Mouse (Mus musculus): ENCODE data around the gene Rps11. TPM values are rescaled to one million over a fixed set of nuclear protein-coding genes. Genes with fewer than 3 reads are reported as not detected.
"Not testable (repeated sequence)": the region's sequence is repeated elsewhere in the genome, so short reads cannot be mapped to it uniquely, and the experiment has no call there.

The Rps11 gene
- polyA plus RNA-seq, 1 experiment from 2014 or later = 808 TPM

GRCm38 (mm10) chr7:45131850-45132249 lies 7.6 kb upstream of the Rps11 start:
- no peak overlapping the region for H3K9ac ChIP-seq
- H3K9me3 ChIP-seq (replicated peaks) = no peaks in the 10 kb centered on the region
- H3K4me2 ChIP-seq = no peak overlapping the region
- 59% methylated on average over 11 of the region's 11 CpGs for WGBS
- H3K27me3 ChIP-seq = no peaks in the 10 kb centered on the region
- H3K36me3 ChIP-seq = peaks cover 7% of the 10 kb centered on the region
- no peak overlapping the region for H3K27ac ChIP-seq
- peaks cover 32% of the 10 kb centered on the region for H3K4me1 ChIP-seq (replicated peaks)
- ATAC-seq (replicated peaks; ENCODE audit: insufficient number of reproducible peaks, insufficient read depth, low FRiP score, low read depth) = no peak
- no peak overlapping the region for H3K4me3 ChIP-seq

- Histone ChIP-seq H3K4me1 (replicated peaks) (peaks cover 45% of the 10 kb centered on the region), H3K4me3 (peak overlapping the region; percentile 58), H3K27me3 (no peaks in the 10 kb centered on the region), H3K27ac (peak overlapping the region; percentile 90), H3K9me3 (replicated peaks) (no peaks in the 10 kb centered on the region), H3K36me3 (peaks cover 26% of the 10 kb centered on the region), H3K4me2 (peak overlapping the region; percentile 71), H3K9ac (peak overlapping the region; percentile 70)
- ATAC-seq (replicated peaks; ENCODE audit: insufficient number of reproducible peaks, insufficient read depth, low FRiP score, low read depth) = no peak
- WGBS = 65% methylated on average over 15 of the region's 15 CpGs
Observed at GRCm38 (mm10) chr7:45129776-45130512, 5.7 kb upstream of the Rps11 start.

GRCm38 (mm10) chr7:45129318-45129717 lies 5.1 kb upstream of the Rps11 start:
- WGBS = 1% methylated on average over 17 of the region's 17 CpGs
- Histone ChIP-seq H3K4me1 (replicated peaks) (peaks cover 43% of the 10 kb centered on the region), H3K36me3 (peaks cover 30% of the 10 kb centered on the region), H3K4me3 (peak overlapping the region; percentile 58), H3K27ac (peak overlapping the region; percentile 90), H3K9ac (peak overlapping the region; percentile 70), H3K27me3 (no peaks in the 10 kb centered on the region), H3K4me2 (peak overlapping the region; percentile 71), H3K9me3 (replicated peaks) (no peaks in the 10 kb centered on the region)
- ATAC-seq (replicated peaks; ENCODE audit: insufficient number of reproducible peaks, insufficient read depth, low FRiP score, low read depth) = peak; percentile 0; the same call in 1 of the 2 replicates

GRCm38 (mm10) chr7:45128624-45129246 lies 4.5 kb upstream of the Rps11 start, which contains the start of gene Rpl13a:
Gene Rpl13a, minus strand, starts transcription at chr7:45128761.
- H3K36me3 ChIP-seq = peaks cover 30% of the 10 kb centered on the region
- peak within 1 kb of the TSS; percentile 98 for H3K4me3 ChIP-seq
- H3K27me3 ChIP-seq = no peaks in the 10 kb centered on the region
- peaks cover 39% of the 10 kb centered on the region for H3K4me1 ChIP-seq (replicated peaks)
- H3K4me2 ChIP-seq = peak within 1 kb of the TSS; percentile 79
- H3K9me3 ChIP-seq (replicated peaks) = no peaks in the 10 kb centered on the region
- H3K27ac ChIP-seq = peak within 1 kb of the TSS; percentile 90
- under 1% methylated on average over 48 of the region's 48 CpGs for WGBS
- H3K9ac ChIP-seq = peak within 1 kb of the TSS; percentile 99
- peak; percentile 93 for ATAC-seq (replicated peaks; ENCODE audit: insufficient number of reproducible peaks, insufficient read depth, low FRiP score, low read depth)

- H3K4me1 ChIP-seq (replicated peaks) = peaks cover 44% of the 10 kb centered on the region
- peak overlapping the region; percentile 99 for H3K9ac ChIP-seq
- no peaks in the 10 kb centered on the region for H3K9me3 ChIP-seq (replicated peaks)
- H3K4me2 ChIP-seq = peak overlapping the region; percentile 79
- under 1% methylated on average over 6 of the region's 6 CpGs for WGBS
- peak overlapping the region; percentile 98 for H3K4me3 ChIP-seq
- no peak for ATAC-seq (replicated peaks; ENCODE audit: insufficient number of reproducible peaks, insufficient read depth, low FRiP score, low read depth)
- peaks cover 35% of the 10 kb centered on the region for H3K36me3 ChIP-seq
- peak overlapping the region; percentile 90 for H3K27ac ChIP-seq
- H3K27me3 ChIP-seq = no peaks in the 10 kb centered on the region
Observed at GRCm38 (mm10) chr7:45127700-45128224, 3.5 kb upstream of the Rps11 start.

GRCm38 (mm10) chr7:45126844-45127699 lies 2.8 kb upstream of the Rps11 start:
- no peak for ATAC-seq (replicated peaks; ENCODE audit: insufficient number of reproducible peaks, insufficient read depth, low FRiP score, low read depth)
- H3K9me3 ChIP-seq (replicated peaks) = no peaks in the 10 kb centered on the region
- WGBS = 23% methylated on average over 21 of the region's 21 CpGs
- no peaks in the 10 kb centered on the region for H3K27me3 ChIP-seq
- peaks cover 42% of the 10 kb centered on the region for H3K36me3 ChIP-seq
- peak overlapping the region; percentile 98 for H3K4me3 ChIP-seq
- H3K4me1 ChIP-seq (replicated peaks) = peaks cover 50% of the 10 kb centered on the region
- peak overlapping the region; percentile 99 for H3K9ac ChIP-seq
- peak overlapping the region; percentile 90 for H3K27ac ChIP-seq
- peak overlapping the region; percentile 79 for H3K4me2 ChIP-seq

- Histone ChIP-seq H3K36me3 (peaks cover 50% of the 10 kb centered on the region), H3K9ac (peak overlapping the region; percentile 99), H3K4me1 (replicated peaks) (peaks cover 58% of the 10 kb centered on the region), H3K27ac (peak overlapping the region; percentile 90), H3K4me3 (peak overlapping the region; percentile 98), H3K9me3 (replicated peaks) (no peaks in the 10 kb centered on the region), H3K4me2 (peak overlapping the region; percentile 79), H3K27me3 (no peaks in the 10 kb centered on the region)
- WGBS = 71% methylated on average over 17 of the region's 17 CpGs
- no peak for ATAC-seq (replicated peaks; ENCODE audit: insufficient number of reproducible peaks, insufficient read depth, low FRiP score, low read depth)
Observed at GRCm38 (mm10) chr7:45126147-45126843, 2.1 kb upstream of the Rps11 start.

DNA sequence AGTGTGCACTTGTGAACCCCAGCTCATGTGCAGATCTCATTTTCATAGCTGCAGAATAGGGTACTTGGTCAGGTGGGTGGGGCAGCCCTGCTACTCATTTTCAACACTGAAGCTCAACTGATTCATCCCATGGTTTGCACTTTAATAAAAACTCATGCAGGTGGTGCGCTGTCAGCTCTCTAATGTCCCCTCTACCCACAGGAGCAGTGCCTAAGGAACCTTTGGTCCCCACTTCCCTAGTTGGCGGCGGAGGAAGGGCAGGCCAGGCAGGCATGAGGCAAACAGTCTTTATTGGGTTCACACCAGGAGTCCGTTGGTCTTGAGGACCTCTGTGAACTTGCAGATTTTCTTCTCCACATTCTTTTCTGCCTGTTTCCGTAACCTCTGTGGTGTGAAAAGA lies 1.4 kb upstream of the Rps11 start:
- Histone ChIP-seq H3K27ac (peak overlapping the region; percentile 90), H3K4me2 (0 out of 2 replicates have a peak overlapping the region, but pooled peaks have one; percentile 79), H3K4me1 (replicated peaks) (peaks cover 60% of the 10 kb centered on the region), H3K4me3 (peak overlapping the region; percentile 1; the same call in 1 of the 2 replicates), H3K36me3 (peaks cover 56% of the 10 kb centered on the region)
- not testable (repeated sequence) for H3K27me3 ChIP-seq; H3K9me3 ChIP-seq (replicated peaks); ATAC-seq (replicated peaks; ENCODE audit: insufficient number of reproducible peaks, insufficient read depth, low FRiP score, low read depth); H3K9ac ChIP-seq
- 75% methylated on average over 5 of the region's 5 CpGs for WGBS

- ATAC-seq (replicated peaks; ENCODE audit: insufficient number of reproducible peaks, insufficient read depth, low FRiP score, low read depth) = no peak
Observed at GRCm38 (mm10) chr7:45125144-45125600, 933 bp upstream of the Rps11 start.

DNA sequence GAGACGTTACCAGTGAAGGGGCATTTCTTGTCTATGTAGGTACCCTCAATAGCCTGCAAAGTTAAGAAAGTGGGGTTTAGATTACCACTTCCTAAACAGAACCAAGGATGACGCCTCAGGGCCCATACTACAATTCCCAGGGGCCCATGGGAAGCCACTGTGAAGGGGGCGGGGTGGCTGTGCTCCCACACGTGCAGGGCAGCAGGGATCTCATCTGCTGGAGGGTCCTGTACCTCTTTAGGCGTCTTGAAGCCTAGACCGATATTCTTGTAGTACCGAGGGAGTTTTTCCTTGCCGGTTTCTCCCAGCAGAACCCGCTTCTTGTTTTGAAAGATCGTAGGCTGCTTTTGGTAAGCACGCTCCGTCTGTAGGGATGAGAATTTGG lies 1.1 kb downstream of the Rps11 start:
- Histone ChIP-seq H3K4me2 (peak overlapping the region; percentile 75), H3K4me3 (peak overlapping the region; percentile 85), H3K9me3 (replicated peaks) (no peaks in the 10 kb centered on the region), H3K9ac (peak overlapping the region; percentile 94), H3K4me1 (replicated peaks) (peaks cover 50% of the 10 kb centered on the region), H3K27me3 (no peaks in the 10 kb centered on the region), H3K27ac (peak overlapping the region; percentile 82), H3K36me3 (peaks cover 74% of the 10 kb centered on the region)
- no peak for ATAC-seq (replicated peaks; ENCODE audit: insufficient number of reproducible peaks, insufficient read depth, low FRiP score, low read depth)
- WGBS = 16% methylated on average over 12 of the region's 12 CpGs

More at GRCm38 (mm10) chr7:45125144-45125600, 933 bp upstream of the Rps11 start:
- WGBS = 28% methylated on average over 7 of the region's 7 CpGs
- Histone ChIP-seq H3K27ac (peak overlapping the region; percentile 90), H3K4me3 (peak overlapping the region; percentile 1; the same call in 1 of the 2 replicates), H3K4me1 (replicated peaks) (peaks cover 60% of the 10 kb centered on the region), H3K9me3 (replicated peaks) (no peaks in the 10 kb centered on the region), H3K9ac (0 out of 2 replicates have a peak overlapping the region, but pooled peaks have one; percentile 14), H3K36me3 (peaks cover 61% of the 10 kb centered on the region), H3K27me3 (no peaks in the 10 kb centered on the region), H3K4me2 (no peak overlapping the region; the same call in 1 of the 2 replicates)
